ENCODE assay signal across 10 mouse cellular contexts in the genomic region with DNA sequence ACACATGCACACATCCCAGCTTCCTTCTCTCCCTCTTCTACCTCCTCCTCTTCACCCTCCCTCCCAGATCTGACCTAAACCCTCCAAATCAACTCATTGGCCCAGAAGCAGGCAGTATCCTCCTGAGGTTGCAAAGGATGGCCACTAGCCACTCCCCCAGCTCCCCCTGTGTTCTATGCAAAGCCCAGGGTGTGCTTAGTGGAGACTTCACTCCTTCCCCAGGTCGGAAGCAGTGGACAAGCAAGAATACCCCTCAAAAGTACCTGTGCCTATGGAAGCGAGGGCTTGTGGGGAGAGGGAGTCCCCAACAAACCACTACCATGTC. TPM values are rescaled to one million over a fixed set of nuclear protein-coding genes. Genes with fewer than 3 reads are reported as not detected.
DNase-seq lines count a peak whose midpoint lies in the region; ATAC-seq and TF ChIP-seq lines count a peak whose summit lies in the region.
"Had no signal": no experiment of that assay in that cellular context is flagged by ENCODE, and none has a peak within 500 bp of the region (broad histone marks: within the 10 kb centered on the region; RNA-seq: fewer than 3 reads in every experiment).

No protein-coding gene starts in this region.

- DNase-seq in kidney, adult 8-10 months, result no peak
- no peak for DNase-seq in hindbrain, postnatal 0 days (ENCODE audit: low spot score)
- DNase-seq in right cerebral cortex, postnatal 25 days, result no peak
- no peak for DNase-seq in layer of hippocampus, postnatal 25 days (ENCODE audit: extremely low spot score in 1 of 2, low spot score in 1 of 2)
- DNase-seq: layer of hippocampus, postnatal 36 days; lung, adult 18-20 months had no signal

- peak overlapping the region; percentile 82 for H3K27ac ChIP-seq in kidney, embryonic 16.5 days (ENCODE audit: low read length)
- peak overlapping the region; percentile 86 for H3K27ac ChIP-seq in forebrain, embryonic 12.5 days
- H3K27ac ChIP-seq in hindbrain, postnatal 0 days, result peak overlapping the region; percentile 41; the same call in 1 of the 2 replicates
- H3K27ac ChIP-seq in neural tube, embryonic 13.5 days (replicated peaks), result peak overlapping the region; percentile 74

- H3K36me3 ChIP-seq in kidney, embryonic 16.5 days (ENCODE audit: insufficient read depth, low read length), result no peaks in the 10 kb centered on the region
- no peaks in the 10 kb centered on the region for H3K36me3 ChIP-seq in forebrain, embryonic 12.5 days (replicated peaks)
- H3K36me3 ChIP-seq in hindbrain, postnatal 0 days (ENCODE audit: insufficient read depth, low read length), result no peaks in the 10 kb centered on the region
- no peaks in the 10 kb centered on the region for H3K36me3 ChIP-seq in neural tube, embryonic 13.5 days

- H3K4me1 ChIP-seq in kidney, embryonic 16.5 days (ENCODE audit: insufficient read depth, low read length), result peaks cover 18% of the 10 kb centered on the region
- H3K4me1 ChIP-seq in forebrain, embryonic 12.5 days, result peaks cover 25% of the 10 kb centered on the region
- H3K4me1 ChIP-seq in hindbrain, postnatal 0 days (ENCODE audit: insufficient read depth, low read length), result 0 out of 2 replicates have a peak, but pooled peaks cover 8% of the 10 kb centered on the region
- H3K4me1 ChIP-seq in neural tube, embryonic 13.5 days (replicated peaks), result peaks cover 21% of the 10 kb centered on the region

- WGBS in kidney, embryonic 16.5 days, result 71% methylated on average over 2 of the region's 2 CpGs
- WGBS in forebrain, embryonic 12.5 days, result 39% methylated on average over 2 of the region's 2 CpGs
- 60% methylated on average over 2 of the region's 2 CpGs for WGBS in hindbrain, postnatal 0 days
- 22% methylated on average over 2 of the region's 2 CpGs for WGBS in neural tube, embryonic 13.5 days

- H3K9me3 ChIP-seq in kidney, embryonic 16.5 days (ENCODE audit: low read length), result peaks cover 13% of the 10 kb centered on the region
- peaks cover 8% of the 10 kb centered on the region for H3K9me3 ChIP-seq in forebrain, embryonic 12.5 days
- H3K9me3 ChIP-seq in hindbrain, postnatal 0 days (ENCODE audit: low read length), result 0 out of 2 replicates have a peak, but pooled peaks cover 4% of the 10 kb centered on the region
- H3K9me3 ChIP-seq in neural tube, embryonic 13.5 days, result peaks cover 13% of the 10 kb centered on the region; the same call in 1 of the 2 replicates

- H3K27me3 ChIP-seq in kidney, embryonic 16.5 days (ENCODE audit: insufficient read depth, low read length), result no peaks in the 10 kb centered on the region
- H3K27me3 ChIP-seq in forebrain, embryonic 12.5 days, result peaks cover 45% of the 10 kb centered on the region
- no peaks in the 10 kb centered on the region for H3K27me3 ChIP-seq in hindbrain, postnatal 0 days (ENCODE audit: insufficient read depth, low read length)
- peaks cover 18% of the 10 kb centered on the region for H3K27me3 ChIP-seq in neural tube, embryonic 13.5 days

- TF ChIP-seq CTCF in hindbrain, postnatal 0 days (IDR thresholded peaks at IDR 0.05; ENCODE audit: low read depth), result no peak

- peak overlapping the region; percentile 63 for H3K4me2 ChIP-seq in kidney, embryonic 16.5 days (replicated peaks; ENCODE audit: low read depth, low read length)
- peak overlapping the region; percentile 57 for H3K4me2 ChIP-seq in forebrain, embryonic 12.5 days
- H3K4me2 ChIP-seq in hindbrain, postnatal 0 days (ENCODE audit: low read depth, low read length), result peak overlapping the region; percentile 57
- H3K4me2 ChIP-seq in neural tube, embryonic 13.5 days, result peak overlapping the region; percentile 59

- H3K9ac ChIP-seq in kidney, embryonic 16.5 days (replicated peaks; ENCODE audit: low read length), result no peak overlapping the region; the same call in 1 of the 2 replicates
- peak overlapping the region; percentile 58; the same call in 1 of the 2 replicates for H3K9ac ChIP-seq in forebrain, embryonic 12.5 days
- no peak overlapping the region; the same call in 1 of the 2 replicates for H3K9ac ChIP-seq in hindbrain, postnatal 0 days (replicated peaks; ENCODE audit: low read length)
- peak overlapping the region; percentile 52; the same call in 1 of the 2 replicates for H3K9ac ChIP-seq in neural tube, embryonic 13.5 days

- H3K4me3 ChIP-seq in kidney, embryonic 16.5 days (ENCODE audit: low read length), result no peak overlapping the region; the same call in 1 of the 2 replicates
- peak overlapping the region; percentile 29; the same call in 1 of the 2 replicates for H3K4me3 ChIP-seq in forebrain, embryonic 12.5 days (replicated peaks)
- H3K4me3 ChIP-seq in hindbrain, postnatal 0 days (ENCODE audit: low read length), result no peak overlapping the region
- H3K4me3 ChIP-seq in neural tube, embryonic 13.5 days, result no peak overlapping the region
- H3K4me3 ChIP-seq: myocyte had no signal

- peak; percentile 39 for ATAC-seq in kidney, embryonic 16.5 days (ENCODE audit: low FRiP score, low TSS enrichment)
- peak; percentile 76; the same call in 1 of the 2 replicates for ATAC-seq in forebrain, embryonic 12.5 days (ENCODE audit: low FRiP score)
- no peak; the same call in 1 of the 2 replicates for ATAC-seq in hindbrain, postnatal 0 days
- ATAC-seq in neural tube, embryonic 13.5 days (ENCODE audit: low read depth), result peak; percentile 70

RNA-seq across cellular contexts. Expression of gene Gas1, which starts 29.3 kb away (rescaled TPM):
- 55.0 and 58.4 TPM in 2 replicates for polyA plus RNA-seq in kidney, embryonic 16.5 days (2015; fragmentation: Nextera tagmentation; extraction: Ambion mirVana)
- polyA plus RNA-seq in forebrain, embryonic 12.5 days (2016; fragmentation: Nextera tagmentation; extraction: Ambion mirVana), result 140 and 153 TPM in 2 replicates
- total RNA-seq in hindbrain, postnatal 0 days (2014; rRNA removed), result 60.3 and 81.2 TPM in 2 replicates
- 16.5 and 17.3 TPM in 2 replicates for polyA plus RNA-seq in hindbrain, postnatal 0 days (2015; fragmentation: Nextera tagmentation; extraction: Ambion mirVana)
- polyA plus RNA-seq in neural tube, embryonic 13.5 days (2015; fragmentation: Nextera tagmentation; extraction: Ambion mirVana), result 19.3 and 29.9 TPM in 2 replicates
- 10 to 100 TPM; 12.3 to 13.7 TPM for total RNA-seq in layer of hippocampus, postnatal 25 days (2021)

Comparison
In these comparisons a context has a peak if more than half of its experiments do, and no peak if none do; other contexts are left out.
1. H3K9ac ChIP-seq: peak in forebrain, embryonic 12.5 days (single experiment) and neural tube, embryonic 13.5 days (single experiment); none in kidney, embryonic 16.5 days (single experiment) and hindbrain, postnatal 0 days (single experiment).
2. Peak in every context shown above with its lines, with median percentiles within 50 percentile points of each other: H3K27ac ChIP-seq and H3K4me2 ChIP-seq.